Mouse (Mus musculus) splenic B cell, adult 2 months (primary cell): ENCODE data around the gene Tnip1.
A peak's percentile ranks its signal among the peaks of the same experiment; 100 is the strongest.

Experiments used
- DNase-seq: peaks from one replicate; pipeline ENCODE4 v3.0.0-alpha.2; 2011; ENCODE audit warnings: low read depth, low spot score
- H3K27me3 ChIP-seq: 2 replicates; pipeline ENCODE4 v1.6.1; 2012; ENCODE audit warnings: mild to moderate bottlenecking, low read length, moderate library complexity, mixed read lengths; ENCODE audit not compliant: control insufficient read depth, poor library complexity, insufficient read depth, severe bottlenecking
- H3K36me3 ChIP-seq: 2 replicates; pipeline ENCODE4 v1.6.1; 2012; ENCODE audit warnings: mild to moderate bottlenecking, low read length, moderate library complexity, mixed read lengths; ENCODE audit not compliant: control insufficient read depth, poor library complexity, insufficient read depth, severe bottlenecking

Gene Tnip1

GRCm38 (mm10) chr11:54977385-54977937 is 14.7 kb upstream of the Tnip1 start:
- no peaks in the 10 kb centered on the region for H3K27me3 ChIP-seq
- H3K36me3 ChIP-seq, result peaks cover 2% of the 10 kb centered on the region
- DNase-seq, result no peak

GRCm38 (mm10) chr11:54976351-54976750 is 13.6 kb upstream of the Tnip1 start:
- Histone ChIP-seq H3K36me3 (peaks cover 2% of the 10 kb centered on the region), H3K27me3 (no peaks in the 10 kb centered on the region)
- no peak for DNase-seq

GRCm38 (mm10) chr11:54975756-54976155 is 13.0 kb upstream of the Tnip1 start:
- peaks cover 1% of the 10 kb centered on the region for H3K36me3 ChIP-seq
- no peaks in the 10 kb centered on the region for H3K27me3 ChIP-seq
- no peak for DNase-seq

- Histone ChIP-seq H3K27me3 (no peaks in the 10 kb centered on the region), H3K36me3 (no peaks in the 10 kb centered on the region; the same call in none of the 2 replicates)
- no peak for DNase-seq
Observed at GRCm38 (mm10) chr11:54975340-54975739, 12.6 kb upstream of the Tnip1 start.

- Histone ChIP-seq H3K27me3 (no peaks in the 10 kb centered on the region), H3K36me3 (no peaks in the 10 kb centered on the region; the same call in none of the 2 replicates)
- DNase-seq, result no peak
Observed at GRCm38 (mm10) chr11:54974639-54975038, 11.9 kb upstream of the Tnip1 start.

GRCm38 (mm10) chr11:54973481-54974212 is 10.9 kb upstream of the Tnip1 start:
- Histone ChIP-seq H3K27me3 (no peaks in the 10 kb centered on the region), H3K36me3 (no peaks in the 10 kb centered on the region; the same call in none of the 2 replicates)
- peak; percentile 70 for DNase-seq

GRCm38 (mm10) chr11:54972789-54973188 is 10.1 kb upstream of the Tnip1 start:
- H3K27me3 ChIP-seq, result no peaks in the 10 kb centered on the region
- no peak for DNase-seq
- H3K36me3 ChIP-seq, result no peaks in the 10 kb centered on the region; the same call in 1 of the 2 replicates

- no peaks in the 10 kb centered on the region for H3K27me3 ChIP-seq
- no peaks in the 10 kb centered on the region; the same call in 1 of the 2 replicates for H3K36me3 ChIP-seq
- DNase-seq, result peak; percentile 71
Observed at GRCm38 (mm10) chr11:54972049-54972723, 9.5 kb upstream of the Tnip1 start.

- no peak for DNase-seq
- H3K27me3 ChIP-seq, result no peaks in the 10 kb centered on the region
- H3K36me3 ChIP-seq, result no peaks in the 10 kb centered on the region; the same call in 1 of the 2 replicates
Observed at GRCm38 (mm10) chr11:54971365-54972048, 8.8 kb upstream of the Tnip1 start.

- Histone ChIP-seq H3K27me3 (no peaks in the 10 kb centered on the region), H3K36me3 (no peaks in the 10 kb centered on the region)
- no peak for DNase-seq
Observed at GRCm38 (mm10) chr11:54965234-54965633, 2.5 kb upstream of the Tnip1 start.

- Histone ChIP-seq H3K27me3 (no peaks in the 10 kb centered on the region), H3K36me3 (no peaks in the 10 kb centered on the region)
- no peak for DNase-seq
Observed at GRCm38 (mm10) chr11:54961921-54962320, 796 bp downstream of the Tnip1 start.

- Histone ChIP-seq H3K36me3 (no peaks in the 10 kb centered on the region), H3K27me3 (no peaks in the 10 kb centered on the region)
- DNase-seq, result no peak
Observed at GRCm38 (mm10) chr11:54961164-54961850, 1.4 kb downstream of the Tnip1 start.

- no peak for DNase-seq
- H3K27me3 ChIP-seq, result no peaks in the 10 kb centered on the region
- no peaks in the 10 kb centered on the region for H3K36me3 ChIP-seq
Observed at GRCm38 (mm10) chr11:54960251-54960650, 2.5 kb downstream of the Tnip1 start.

- Histone ChIP-seq H3K27me3 (no peaks in the 10 kb centered on the region), H3K36me3 (no peaks in the 10 kb centered on the region)
- DNase-seq, result peak; percentile 63
Observed at GRCm38 (mm10) chr11:54958571-54959073, 4.1 kb downstream of the Tnip1 start.
